Mouse (Mus musculus) embryo, embryonic 10.5 days (tissue): ENCODE data around the gene Speg.

Experiments used
- DNase-seq: peaks from one replicate; pipeline ENCODE4 v3.0.0-alpha.2; 2015; ENCODE audit warnings: low spot score

Speg gene

GRCm38 (mm10) chr1:75442171-75442570 lies 67.1 kb downstream of the Speg start:
- no peak for DNase-seq

DNA sequence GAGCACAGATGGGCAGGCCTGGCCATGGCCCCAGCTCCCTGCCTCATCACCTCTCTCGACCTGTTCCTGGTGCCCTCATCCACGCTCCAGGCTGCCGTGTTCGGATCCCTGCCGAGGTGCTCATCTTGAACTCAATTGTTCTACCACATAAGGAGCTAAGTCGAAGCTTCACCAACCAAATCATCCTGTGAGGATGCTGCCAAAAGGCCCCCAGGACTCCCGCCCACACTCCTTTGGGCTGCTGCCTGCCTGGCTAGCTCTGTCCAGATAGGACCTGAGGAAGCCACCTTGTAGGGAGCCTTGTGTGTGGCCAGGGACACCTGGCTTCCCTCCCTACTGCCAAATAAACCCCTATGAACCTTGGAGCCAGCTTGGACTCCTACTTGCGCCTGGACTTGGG lies 67.7 kb downstream of the Speg start:
- DNase-seq: no peak

- DNase-seq: peak; percentile 30
Observed at GRCm38 (mm10) chr1:75443247-75444024, 68.3 kb downstream of the Speg start.

- peak; percentile 51 for DNase-seq
Observed at GRCm38 (mm10) chr1:75444208-75444607, 69.1 kb downstream of the Speg start.

GRCm38 (mm10) chr1:75445141-75445701 lies 70.1 kb downstream of the Speg start:
- no peak for DNase-seq

DNA sequence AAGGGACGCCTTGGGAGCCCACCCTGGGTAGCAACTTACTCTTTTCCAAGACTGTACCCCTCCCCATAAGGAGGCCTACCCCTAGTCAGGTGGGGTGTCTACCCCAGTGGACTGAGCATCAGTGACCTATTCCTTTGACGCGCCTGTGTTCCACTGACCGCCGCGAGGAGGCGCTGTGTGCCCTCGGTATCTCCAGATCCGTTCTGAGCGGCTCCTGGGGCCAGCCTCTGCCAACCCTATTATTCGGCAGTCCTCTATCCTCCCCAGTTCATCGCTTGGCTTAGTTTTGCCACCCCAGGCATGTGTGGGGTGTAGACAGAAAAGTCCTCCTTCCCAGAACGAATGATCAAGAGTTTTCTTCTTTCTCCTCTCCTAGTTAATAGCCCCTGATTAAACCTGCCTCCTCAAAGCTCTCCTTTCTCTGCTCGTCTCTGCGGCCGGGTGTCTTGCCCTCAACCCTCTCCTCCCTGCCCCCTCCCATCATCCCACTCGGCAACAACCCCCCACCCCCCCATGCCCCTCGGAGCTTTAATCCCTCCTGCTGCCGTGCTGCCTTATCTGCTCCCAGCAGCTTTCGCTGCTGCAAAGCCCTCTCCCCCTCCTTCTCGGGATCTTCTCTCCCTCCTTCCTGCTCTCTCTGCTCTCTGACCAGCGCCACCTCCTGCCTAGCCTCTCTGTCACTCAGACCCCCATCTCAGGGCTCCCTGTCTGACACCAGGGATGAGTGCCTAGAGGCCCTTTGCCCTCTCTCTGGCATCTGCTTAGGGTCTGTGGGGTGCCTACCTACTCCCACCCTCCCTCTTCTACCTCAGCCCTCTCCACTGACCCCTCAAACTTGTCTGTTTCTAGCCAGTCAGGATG lies 70.9 kb downstream of the Speg start:
- peak; percentile 89 for DNase-seq

- DNase-seq: peak; percentile 73
Observed at GRCm38 (mm10) chr1:75446656-75447055, 71.6 kb downstream of the Speg start.

DNA sequence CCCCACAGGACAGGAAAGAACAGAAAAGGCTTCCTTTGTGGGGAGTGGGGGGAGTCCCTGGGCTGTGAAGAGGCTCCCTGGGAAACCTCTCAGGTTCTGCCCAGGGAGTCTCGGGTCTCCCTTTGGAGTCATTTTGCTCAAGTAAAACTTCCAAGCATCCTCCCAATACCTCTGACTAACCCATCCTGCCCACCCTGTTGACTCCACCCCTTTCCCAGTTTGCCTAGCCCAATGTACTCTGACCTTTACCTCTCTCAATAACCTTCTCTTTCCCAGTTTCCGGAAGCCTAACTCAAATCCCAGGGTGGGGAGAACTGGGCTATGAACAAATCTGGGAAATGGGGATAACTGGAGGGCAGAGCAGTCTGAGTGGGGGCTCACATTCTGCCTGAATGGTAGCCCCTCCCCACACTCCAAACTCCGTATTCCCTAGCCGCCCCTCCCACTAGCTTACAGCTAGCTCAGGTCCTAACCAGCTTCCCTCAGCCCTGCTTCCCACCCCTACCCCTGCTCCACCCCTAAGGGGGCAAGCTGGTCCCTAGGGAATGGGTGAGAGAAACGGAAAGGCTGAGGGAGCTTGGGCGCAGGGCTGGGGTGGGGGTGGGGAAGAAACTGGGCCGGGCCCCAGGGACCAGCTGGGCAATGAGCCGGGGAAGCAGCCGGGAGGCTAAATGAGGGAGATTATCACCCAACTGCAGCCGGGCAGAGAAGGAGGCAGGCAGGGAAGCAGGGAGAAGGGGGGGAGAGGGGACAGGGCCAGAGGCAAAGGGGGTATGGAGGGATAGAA lies 72.4 kb downstream of the Speg start:
- DNase-seq: peak; percentile 53

GRCm38 (mm10) chr1:75448052-75448431 lies 72.9 kb downstream of the Speg start:
- peak; percentile 52 for DNase-seq

DNA sequence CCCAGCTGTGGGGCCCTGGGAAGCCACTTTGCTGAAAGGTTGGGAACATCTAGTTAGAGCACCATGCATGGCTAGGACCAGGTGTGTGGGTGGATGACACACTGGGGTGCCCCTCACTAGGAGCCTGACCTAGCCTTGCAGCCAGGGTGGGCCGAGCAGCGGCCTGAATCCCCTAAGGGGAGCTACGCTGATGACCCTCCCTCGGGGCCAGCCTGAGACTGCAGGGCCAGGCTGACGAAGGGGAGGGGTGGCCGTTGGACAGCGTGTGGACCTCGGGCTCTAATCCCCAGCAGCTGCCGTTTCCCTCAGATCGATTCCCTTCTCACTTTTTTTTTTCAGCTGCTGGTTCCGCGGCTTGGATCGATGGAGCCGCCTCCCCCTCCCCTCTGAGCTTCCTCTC lies 73.8 kb downstream of the Speg start:
- peak; percentile 62 for DNase-seq

DNA sequence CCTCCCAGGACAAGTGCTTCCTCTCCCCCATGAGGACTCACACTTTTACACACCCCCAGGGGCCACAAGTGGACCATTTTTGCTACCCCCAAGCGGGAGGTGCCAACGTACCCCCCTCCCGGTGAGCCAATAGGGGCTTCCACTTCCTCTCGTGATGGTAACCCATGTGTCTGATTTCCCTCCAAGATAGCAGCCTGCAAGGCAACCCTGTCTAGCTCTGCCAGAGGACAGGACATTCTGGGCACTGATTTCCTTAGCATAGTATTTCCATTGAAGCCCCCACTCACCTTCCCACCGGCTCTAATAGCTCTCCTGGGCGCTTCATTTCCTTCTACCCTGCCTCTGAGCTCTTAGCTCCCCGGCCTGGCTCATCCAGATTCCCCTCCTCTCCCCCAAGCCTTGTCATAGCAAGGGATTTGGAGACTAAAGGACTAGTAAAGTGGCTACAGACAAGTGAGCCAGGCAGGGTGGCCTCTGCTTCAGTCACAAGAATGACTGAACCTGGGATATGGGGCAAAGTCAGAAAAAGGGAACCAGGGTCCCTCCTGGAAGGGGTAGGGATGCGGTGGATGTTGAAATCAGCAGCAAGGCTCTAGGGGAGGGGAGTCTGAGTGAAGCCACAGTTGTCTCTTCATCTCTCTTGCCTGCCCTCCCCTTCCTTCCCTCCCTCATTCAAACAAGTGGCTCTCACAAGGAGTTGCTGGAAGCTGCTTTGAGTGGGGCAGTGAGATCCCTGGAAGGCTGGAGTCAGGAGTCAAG lies 74.5 kb downstream of the Speg start:
- no peak for DNase-seq

- DNase-seq: peak; percentile 37
Observed at GRCm38 (mm10) chr1:75450314-75451005, 75.4 kb downstream of the Speg start, which contains the start of gene Asic4. TSS of gene Asic4 (plus strand) at chr1:75450436.

GRCm38 (mm10) chr1:75451900-75452299 lies 76.8 kb downstream of the Speg start:
- DNase-seq: no peak

DNA sequence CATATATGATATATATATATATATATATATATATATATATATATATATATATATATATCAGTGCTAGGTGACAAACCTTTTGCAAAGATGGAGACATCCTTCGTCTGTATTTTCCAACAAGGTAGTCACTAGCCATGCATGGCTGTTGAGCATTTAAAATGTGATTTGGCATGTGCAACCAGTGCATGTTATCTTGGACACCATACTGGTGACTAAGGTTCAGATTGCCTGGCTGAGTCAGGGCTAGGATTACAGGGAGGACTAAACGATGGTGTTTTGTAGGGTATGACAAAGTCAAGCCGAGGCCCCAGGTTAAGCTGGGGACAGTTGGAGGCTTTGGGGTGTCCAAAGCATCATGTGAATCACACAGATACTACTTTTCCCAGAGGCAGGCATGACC lies 80.3 kb downstream of the Speg start:
- no peak for DNase-seq

DNA sequence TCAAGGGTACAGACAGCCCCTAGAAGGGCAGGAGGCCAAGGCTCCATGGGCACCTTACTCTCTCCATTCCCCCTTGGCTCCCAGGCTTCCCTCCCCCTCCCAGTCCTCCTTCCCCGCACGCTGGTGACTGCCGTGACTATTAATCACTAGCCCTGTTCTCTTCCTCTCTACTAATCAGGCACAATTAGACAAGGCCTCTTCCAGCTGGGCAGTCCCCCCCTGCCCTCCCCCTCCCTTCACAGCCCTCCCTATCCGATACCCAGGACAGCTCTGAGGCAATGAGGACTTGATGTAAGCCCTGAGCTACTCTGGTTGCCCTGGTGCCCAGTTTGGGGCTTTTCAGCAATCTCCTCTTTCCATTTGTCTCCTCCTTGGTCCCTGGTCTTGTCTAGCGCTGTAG lies 80.9 kb downstream of the Speg start:
- DNase-seq: peak; percentile 45

- peak; percentile 68 for DNase-seq
Observed at GRCm38 (mm10) chr1:75456746-75457564, 81.9 kb downstream of the Speg start.

DNA sequence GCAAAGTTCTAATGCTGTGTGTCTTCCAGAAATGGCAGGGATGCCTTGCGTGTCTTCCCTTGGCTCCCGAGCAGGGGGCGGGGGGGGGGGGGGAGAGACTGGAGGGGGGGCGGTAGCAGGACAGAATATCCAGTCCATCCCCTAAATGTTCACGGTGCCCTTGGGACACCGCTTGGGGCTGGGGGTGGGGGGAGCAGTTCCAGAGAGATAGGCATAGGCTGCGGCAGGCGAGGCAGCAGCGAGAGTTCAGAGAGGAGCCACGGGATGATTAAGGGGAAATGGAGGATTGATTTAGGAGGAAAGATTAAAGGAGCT lies 82.6 kb downstream of the Speg start:
- no peak for DNase-seq

- peak; percentile 75 for DNase-seq
Observed at GRCm38 (mm10) chr1:75458025-75458788, 83.1 kb downstream of the Speg start.
